Mouse (Mus musculus): ENCODE results near the gene Ccdc187. TPM values are rescaled to one million over a fixed set of nuclear protein-coding genes. Genes with fewer than 3 reads are reported as not detected.

Gene Ccdc187
- polyA plus RNA-seq, 1 experiment from 2014 or later, result 0.20 TPM

- Histone ChIP-seq H3K27me3 (ENCODE audit: insufficient read depth, poor library complexity, severe bottlenecking) (peaks cover 19% of the 10 kb centered on the region), H3K36me3 (no peaks in the 10 kb centered on the region), H3K4me1 (replicated peaks) (peaks cover 56% of the 10 kb centered on the region), H3K9me3 (no peaks in the 10 kb centered on the region), H3K27ac (peak overlapping the region; percentile 86), H3K4me3 (no peak overlapping the region)
- 59% methylated on average over 6 of the region's 6 CpGs for WGBS
- no peak for DNase-seq (ENCODE audit: low spot score)
These were observed 2.3 kb upstream of the Ccdc187 start for GRCm38 (mm10) chr2:26296606-26297195.

DNA sequence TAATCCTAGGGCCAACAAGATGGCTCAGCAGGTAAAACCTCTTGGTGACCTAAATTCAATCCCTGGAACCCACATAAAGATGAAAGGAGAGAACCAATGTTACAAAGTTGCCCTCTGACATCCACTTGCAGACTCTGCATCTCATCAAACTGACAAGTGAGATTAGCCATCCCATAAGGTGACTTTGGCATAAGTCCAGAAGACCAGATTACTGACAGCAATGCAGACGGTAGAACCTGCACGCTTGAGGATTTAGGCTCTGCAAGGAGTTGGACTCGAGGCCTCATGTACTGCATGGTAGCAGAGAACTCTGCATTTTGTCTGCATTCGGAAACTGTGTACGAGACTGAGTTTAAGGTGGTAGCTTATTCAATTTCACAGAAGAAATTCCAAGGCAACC is 4.2 kb downstream of the Ccdc187 start:
- Histone ChIP-seq H3K4me1 (replicated peaks) (peaks cover 17% of the 10 kb centered on the region), H3K9me3 (no peaks in the 10 kb centered on the region), H3K27ac (no peak overlapping the region), H3K36me3 (no peaks in the 10 kb centered on the region), H3K27me3 (ENCODE audit: insufficient read depth, poor library complexity, severe bottlenecking) (no peaks in the 10 kb centered on the region), H3K4me3 (no peak overlapping the region)
- DNase-seq (ENCODE audit: low spot score), result no peak
- 93% methylated on average over 5 of the region's 5 CpGs for WGBS

GRCm38 (mm10) chr2:26286391-26286790 is 8.0 kb downstream of the Ccdc187 start:
- H3K4me3 ChIP-seq, result no peak overlapping the region
- peaks cover 12% of the 10 kb centered on the region for H3K4me1 ChIP-seq (replicated peaks)
- H3K27me3 ChIP-seq (ENCODE audit: insufficient read depth, poor library complexity, severe bottlenecking), result no peaks in the 10 kb centered on the region
- DNase-seq (ENCODE audit: low spot score), result peak; percentile 54
- H3K27ac ChIP-seq, result no peak overlapping the region
- WGBS, result 46% methylated on average over 7 of the region's 7 CpGs
- no peaks in the 10 kb centered on the region for H3K36me3 ChIP-seq
- H3K9me3 ChIP-seq, result no peaks in the 10 kb centered on the region

DNA sequence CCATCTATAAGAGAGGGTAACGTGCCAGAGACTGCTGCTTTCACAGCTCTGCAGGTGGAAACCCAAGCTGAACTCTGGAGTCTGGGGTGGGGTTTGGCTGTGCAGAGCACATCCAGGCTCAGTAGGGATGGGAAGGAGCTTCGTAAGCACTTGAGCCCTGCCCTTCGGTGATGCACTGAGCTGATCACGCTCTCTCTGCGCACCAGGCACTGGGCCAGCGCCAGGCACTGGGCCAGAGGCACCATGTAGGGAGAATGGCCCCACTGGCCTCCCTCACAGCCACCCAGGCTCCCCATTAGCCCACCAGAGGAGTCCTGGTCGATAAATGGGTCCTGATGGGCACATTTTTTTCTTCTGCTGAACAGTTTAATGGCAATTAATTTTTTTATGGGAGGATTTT is 8.6 kb downstream of the Ccdc187 start:
- Histone ChIP-seq H3K4me1 (replicated peaks) (peaks cover 12% of the 10 kb centered on the region), H3K27ac (peak overlapping the region; percentile 23; the same call in 1 of the 2 replicates), H3K4me3 (no peak overlapping the region), H3K36me3 (no peaks in the 10 kb centered on the region), H3K9me3 (no peaks in the 10 kb centered on the region), H3K27me3 (ENCODE audit: insufficient read depth, poor library complexity, severe bottlenecking) (no peaks in the 10 kb centered on the region)
- WGBS, result 71% methylated on average over 7 of the region's 7 CpGs
- no peak for DNase-seq (ENCODE audit: low spot score)

DNA sequence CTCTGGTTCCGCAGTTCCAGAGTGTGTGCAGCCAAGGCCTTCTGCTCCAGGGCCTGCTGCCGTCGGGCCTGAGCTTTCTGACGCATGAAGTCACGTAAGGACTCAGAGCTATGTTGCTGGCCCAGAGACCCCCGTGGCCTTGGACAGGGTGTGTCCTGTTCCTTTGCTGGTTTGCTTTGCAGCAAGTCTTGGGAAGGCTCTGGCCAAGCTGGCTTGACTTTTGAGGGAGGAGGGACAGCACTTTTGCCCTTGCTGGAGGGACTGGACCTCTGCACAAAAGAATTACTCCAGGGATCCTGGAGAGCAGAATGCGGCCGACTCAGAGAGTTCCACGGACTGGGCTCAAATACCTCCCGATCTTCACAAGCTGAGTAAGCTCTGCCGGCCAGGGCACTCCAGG is 13.8 kb downstream of the Ccdc187 start:
- H3K4me1 ChIP-seq (replicated peaks), result peaks cover 10% of the 10 kb centered on the region
- DNase-seq (ENCODE audit: low spot score), result no peak
- H3K36me3 ChIP-seq, result no peaks in the 10 kb centered on the region
- H3K9me3 ChIP-seq, result no peaks in the 10 kb centered on the region
- no peak overlapping the region for H3K4me3 ChIP-seq
- peaks cover 3% of the 10 kb centered on the region; the same call in 1 of the 2 replicates for H3K27me3 ChIP-seq (ENCODE audit: insufficient read depth, poor library complexity, severe bottlenecking)
- H3K27ac ChIP-seq, result 0 out of 2 replicates have a peak overlapping the region, but pooled peaks have one; percentile 6
- 72% methylated on average over 11 of the region's 11 CpGs for WGBS

DNA sequence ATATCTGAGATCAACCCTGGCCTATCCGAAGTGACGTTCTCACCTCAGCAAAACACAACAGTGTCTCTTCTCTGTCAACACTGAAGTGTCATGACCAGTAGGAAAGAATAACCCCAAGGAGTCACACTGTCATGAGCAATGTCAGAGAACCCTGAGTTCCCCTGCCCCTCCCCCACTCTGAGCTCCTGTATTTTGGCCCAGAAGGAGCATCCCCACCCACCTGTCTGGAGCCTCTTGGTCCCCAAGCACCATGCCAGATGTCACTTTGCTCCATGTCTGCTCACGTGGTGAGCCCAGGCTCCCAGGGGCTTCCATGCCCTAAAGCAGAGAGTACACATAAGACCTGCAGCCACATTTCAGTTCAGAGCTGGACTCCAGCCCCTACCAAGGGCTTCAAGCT is 14.6 kb downstream of the Ccdc187 start:
- H3K27ac ChIP-seq, result no peak overlapping the region
- no peaks in the 10 kb centered on the region for H3K36me3 ChIP-seq
- peaks cover 14% of the 10 kb centered on the region for H3K4me1 ChIP-seq (replicated peaks)
- H3K27me3 ChIP-seq (ENCODE audit: insufficient read depth, poor library complexity, severe bottlenecking), result peaks cover 3% of the 10 kb centered on the region; the same call in 1 of the 2 replicates
- 86% methylated on average over 3 of the region's 3 CpGs for WGBS
- no peak for DNase-seq (ENCODE audit: low spot score)
- H3K4me3 ChIP-seq, result no peak overlapping the region
- H3K9me3 ChIP-seq, result no peaks in the 10 kb centered on the region

GRCm38 (mm10) chr2:26273611-26274010 is 20.7 kb downstream of the Ccdc187 start:
- peak overlapping the region; percentile 77 for H3K27ac ChIP-seq
- H3K4me1 ChIP-seq (replicated peaks), result peaks cover 33% of the 10 kb centered on the region
- no peak overlapping the region for H3K4me3 ChIP-seq
- no peaks in the 10 kb centered on the region for H3K9me3 ChIP-seq
- no peaks in the 10 kb centered on the region for H3K36me3 ChIP-seq
- no peaks in the 10 kb centered on the region; the same call in 1 of the 2 replicates for H3K27me3 ChIP-seq (ENCODE audit: insufficient read depth, poor library complexity, severe bottlenecking)
- WGBS, result 20% methylated on average over 7 of the region's 7 CpGs
- peak; percentile 64 for DNase-seq (ENCODE audit: low spot score)

- Histone ChIP-seq H3K27me3 (ENCODE audit: insufficient read depth, poor library complexity, severe bottlenecking) (no peaks in the 10 kb centered on the region; the same call in 1 of the 2 replicates), H3K4me1 (replicated peaks) (peaks cover 14% of the 10 kb centered on the region; the same call in 1 of the 2 replicates), H3K4me3 (no peak overlapping the region), H3K36me3 (no peaks in the 10 kb centered on the region), H3K9me3 (no peaks in the 10 kb centered on the region), H3K27ac (no peak overlapping the region)
- no peak for DNase-seq (ENCODE audit: low spot score)
- 66% methylated on average over 3 of the region's 3 CpGs for WGBS
These were observed 26.1 kb downstream of the Ccdc187 start for GRCm38 (mm10) chr2:26268216-26268615.

GRCm38 (mm10) chr2:26266066-26266742 is 28.2 kb downstream of the Ccdc187 start:
- 85% methylated on average over 10 of the region's 10 CpGs for WGBS
- Histone ChIP-seq H3K36me3 (no peaks in the 10 kb centered on the region), H3K27ac (no peak overlapping the region), H3K4me1 (replicated peaks) (peaks cover 11% of the 10 kb centered on the region; the same call in 1 of the 2 replicates), H3K4me3 (no peak overlapping the region), H3K9me3 (no peaks in the 10 kb centered on the region), H3K27me3 (ENCODE audit: insufficient read depth, poor library complexity, severe bottlenecking) (no peaks in the 10 kb centered on the region)
- DNase-seq (ENCODE audit: low spot score), result no peak

GRCm38 (mm10) chr2:26265095-26265494 is 29.3 kb downstream of the Ccdc187 start:
- Histone ChIP-seq H3K9me3 (no peaks in the 10 kb centered on the region), H3K4me1 (replicated peaks) (peaks cover 11% of the 10 kb centered on the region; the same call in 1 of the 2 replicates), H3K27me3 (ENCODE audit: insufficient read depth, poor library complexity, severe bottlenecking) (no peaks in the 10 kb centered on the region), H3K27ac (no peak overlapping the region), H3K4me3 (no peak overlapping the region), H3K36me3 (no peaks in the 10 kb centered on the region)
- no peak for DNase-seq (ENCODE audit: low spot score)
- WGBS, result 77% methylated on average over 2 of the region's 2 CpGs

DNA sequence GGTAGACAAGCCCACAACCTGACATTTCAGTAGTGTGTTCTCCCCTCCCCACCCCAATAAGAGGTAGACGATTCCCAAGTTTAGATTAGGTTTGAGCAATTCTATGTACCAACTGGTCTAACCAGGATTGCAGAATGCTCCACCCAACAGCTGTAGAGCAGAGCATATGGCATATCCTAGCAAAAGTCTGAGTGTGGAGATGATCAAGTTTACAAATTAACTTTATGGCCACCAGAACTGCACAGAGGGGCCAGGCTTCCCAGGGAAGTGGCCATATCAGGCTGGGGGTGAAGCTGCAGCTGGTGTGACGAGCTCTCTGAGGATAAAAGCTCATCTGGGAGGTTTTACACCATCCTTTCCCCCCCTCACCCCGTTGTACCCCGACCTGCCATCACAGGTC is 29.7 kb downstream of the Ccdc187 start:
- no peak overlapping the region for H3K27ac ChIP-seq
- no peak overlapping the region for H3K4me3 ChIP-seq
- WGBS, result 73% methylated on average over 4 of the region's 4 CpGs
- peaks cover 6% of the 10 kb centered on the region; the same call in 1 of the 2 replicates for H3K4me1 ChIP-seq (replicated peaks)
- no peak for DNase-seq (ENCODE audit: low spot score)
- no peaks in the 10 kb centered on the region for H3K36me3 ChIP-seq
- H3K9me3 ChIP-seq, result no peaks in the 10 kb centered on the region
- no peaks in the 10 kb centered on the region for H3K27me3 ChIP-seq (ENCODE audit: insufficient read depth, poor library complexity, severe bottlenecking)

- no peak for DNase-seq (ENCODE audit: low spot score)
- Histone ChIP-seq H3K27ac (no peak overlapping the region), H3K27me3 (ENCODE audit: insufficient read depth, poor library complexity, severe bottlenecking) (peaks cover 6% of the 10 kb centered on the region; the same call in 1 of the 2 replicates), H3K9me3 (no peaks in the 10 kb centered on the region), H3K36me3 (no peaks in the 10 kb centered on the region), H3K4me1 (replicated peaks) (0 out of 2 replicates have a peak, but pooled peaks cover 7% of the 10 kb centered on the region), H3K4me3 (no peak overlapping the region)
- 85% methylated on average over 16 of the region's 16 CpGs for WGBS
These were observed 36.9 kb downstream of the Ccdc187 start for GRCm38 (mm10) chr2:26257315-26258096.

DNA sequence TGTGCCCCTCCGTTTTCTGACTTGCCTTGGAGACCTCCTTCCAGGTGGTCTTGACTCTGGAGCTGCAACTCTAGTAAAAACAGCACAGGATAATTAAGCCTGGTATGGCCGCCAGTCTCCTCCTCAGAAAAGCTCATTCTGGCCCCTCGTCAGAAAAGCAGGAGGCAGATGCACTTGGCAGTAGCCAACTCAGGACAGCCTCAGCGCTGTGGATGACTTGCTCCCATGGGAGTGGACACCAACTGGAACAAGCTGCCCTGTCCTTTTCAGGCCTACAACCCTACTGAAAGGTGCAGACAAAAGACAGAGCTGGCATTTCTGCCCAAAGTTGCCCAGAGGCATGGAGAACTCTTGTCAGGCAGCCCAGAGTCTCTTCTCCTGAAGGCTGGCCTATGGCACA is 39.5 kb downstream of the Ccdc187 start:
- WGBS, result 57% methylated on average over 4 of the region's 4 CpGs
- DNase-seq (ENCODE audit: low spot score), result no peak
- peaks cover 6% of the 10 kb centered on the region; the same call in 1 of the 2 replicates for H3K27me3 ChIP-seq (ENCODE audit: insufficient read depth, poor library complexity, severe bottlenecking)
- H3K36me3 ChIP-seq, result no peaks in the 10 kb centered on the region
- no peaks in the 10 kb centered on the region for H3K9me3 ChIP-seq
- H3K27ac ChIP-seq, result no peak overlapping the region
- H3K4me3 ChIP-seq, result no peak overlapping the region
- 0 out of 2 replicates have a peak, but pooled peaks cover 9% of the 10 kb centered on the region for H3K4me1 ChIP-seq (replicated peaks)

Data from hindbrain, embryonic 10.5 days (tissue).